In the genomic region with DNA sequence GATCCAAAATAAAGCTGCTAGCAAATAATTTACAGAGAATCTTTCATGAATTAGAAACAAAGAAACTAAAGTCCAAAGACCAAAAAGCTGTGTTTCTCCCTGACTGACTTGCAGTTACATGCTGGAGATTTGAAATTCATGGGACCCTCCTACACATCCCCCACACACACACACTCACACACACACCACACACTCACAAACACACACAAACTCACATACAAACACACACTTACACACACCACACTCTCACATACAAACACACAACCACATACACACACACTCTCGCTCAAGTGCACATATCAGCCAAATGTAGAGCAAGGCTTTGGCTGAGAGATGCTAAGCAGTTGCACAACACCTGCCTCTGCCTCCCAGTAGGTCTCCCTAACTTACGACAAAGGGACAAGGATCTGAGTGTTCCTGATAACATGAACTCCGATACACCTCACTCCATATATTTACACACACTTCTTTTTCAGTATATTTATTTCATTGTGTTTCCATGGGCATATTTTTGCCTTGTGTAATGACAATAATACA, we compare ENCODE assay signal across 20 mouse cellular contexts. TPM values are rescaled to one million over a fixed set of nuclear protein-coding genes. Genes with fewer than 3 reads are reported as not detected.
"Had no signal": no experiment of that assay in that cellular context is flagged by ENCODE, and none has a peak within 500 bp of the region (broad histone marks: within the 10 kb centered on the region; RNA-seq: fewer than 3 reads in every experiment).

No protein-coding gene starts in this region.

- H3K4me2 ChIP-seq: limb, embryonic 12.5 days; limb, embryonic 15.5 days; lung, embryonic 14.5 days; midbrain, embryonic 12.5 days; midbrain, embryonic 15.5 days; neural tube, embryonic 12.5 days; neural tube, embryonic 15.5 days had no signal

- ATAC-seq: hindbrain, postnatal 0 days; inflammation-experienced regulatory T-cells, adult 6 months; lung, postnatal 0 days; midbrain, embryonic 15.5 days had no signal

- H3K9me3 ChIP-seq: limb, embryonic 12.5 days; limb, embryonic 15.5 days; midbrain, embryonic 12.5 days; midbrain, embryonic 15.5 days; neural tube, embryonic 12.5 days; neural tube, embryonic 15.5 days had no signal

- DNase-seq: left cerebral cortex, postnatal 4 days; lung, embryonic 14.5 days; right cerebral cortex, adult 18-20 months; right cerebral cortex, postnatal 14 days; right cerebral cortex, postnatal 4 days; thymus, adult 2 months; thymus, postnatal 14 days; thymus, postnatal 4 days had no signal

- H3K36me3 ChIP-seq: limb, embryonic 12.5 days; limb, embryonic 15.5 days; midbrain, embryonic 12.5 days; midbrain, embryonic 15.5 days; neural tube, embryonic 12.5 days; neural tube, embryonic 15.5 days had no signal

- H3K27ac ChIP-seq: hindbrain, postnatal 0 days; layer of hippocampus, adult 2 months; limb, embryonic 12.5 days; limb, embryonic 15.5 days; macrophage; midbrain, embryonic 12.5 days; midbrain, embryonic 15.5 days; neural tube, embryonic 12.5 days; neural tube, embryonic 15.5 days; stomach, postnatal 0 days had no signal

- H3K9ac ChIP-seq: limb, embryonic 12.5 days; limb, embryonic 15.5 days; lung, embryonic 14.5 days; midbrain, embryonic 12.5 days; midbrain, embryonic 15.5 days; neural tube, embryonic 12.5 days; neural tube, embryonic 15.5 days had no signal

- H3K4me1 ChIP-seq: midbrain, embryonic 15.5 days; neural tube, embryonic 12.5 days; neural tube, embryonic 15.5 days had no signal

- H3K4me3 ChIP-seq: layer of hippocampus, adult 2 months; limb, embryonic 12.5 days; limb, embryonic 15.5 days; midbrain, embryonic 12.5 days; midbrain, embryonic 15.5 days; neural tube, embryonic 12.5 days; neural tube, embryonic 15.5 days had no signal

- H3K27me3 ChIP-seq: limb, embryonic 12.5 days; limb, embryonic 15.5 days; midbrain, embryonic 12.5 days; midbrain, embryonic 15.5 days; neural tube, embryonic 12.5 days; neural tube, embryonic 15.5 days had no signal

RNA-seq across cellular contexts. Expression of gene Arhgap42, which starts 16.9 kb away (rescaled TPM):
- polyA plus RNA-seq: inflammation-experienced regulatory T-cells, adult 6 months; macrophage had no signal
